Mouse (Mus musculus) embryo, embryonic 11.5 days (tissue): ENCODE measurements around the gene Col15a1.

Experiments used
- DNase-seq: peaks from one replicate; pipeline ENCODE4 v3.0.0-alpha.2; 2012; ENCODE audit warnings: low read depth, low spot score

The Col15a1 gene

DNA sequence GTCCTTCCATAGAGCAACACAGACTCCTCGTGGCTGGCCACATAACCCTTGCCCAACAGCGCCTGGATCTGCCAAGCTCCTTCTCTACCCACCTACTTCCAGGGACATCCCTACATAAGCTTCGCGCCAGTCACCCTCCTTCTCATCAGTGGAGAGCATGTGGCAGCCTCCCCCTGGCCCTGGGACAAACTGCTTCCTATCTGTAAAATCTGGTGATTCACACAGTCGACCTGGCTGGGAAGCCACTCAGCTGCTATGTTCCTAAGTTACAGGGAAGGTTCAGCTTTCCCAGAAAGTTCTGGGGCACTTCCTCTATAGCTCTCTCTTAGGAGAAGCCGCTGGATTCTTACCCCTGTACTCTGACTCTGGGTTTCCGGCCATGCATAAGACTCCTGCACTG, 22.5 kb downstream of the Col15a1 start:
- DNase-seq: no peak

DNA sequence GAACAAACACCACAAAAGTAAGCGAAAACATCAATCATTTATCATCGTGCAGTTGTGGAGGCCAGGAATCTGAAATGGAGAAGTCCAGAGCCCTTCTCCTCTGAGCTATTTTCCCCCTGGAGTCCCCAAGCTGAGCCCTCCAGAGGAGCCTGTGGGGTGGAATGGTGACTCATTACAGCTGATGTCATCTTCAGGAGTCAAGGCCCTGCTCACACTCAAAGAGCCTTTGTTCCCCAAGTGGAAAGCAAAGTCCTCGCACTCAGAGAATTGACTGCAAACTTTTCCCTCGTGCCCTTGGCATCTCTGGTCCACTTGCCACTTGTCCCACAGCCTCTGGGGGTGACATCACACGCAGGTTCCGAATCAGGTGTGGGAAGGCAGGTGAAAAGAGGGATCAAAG, 23.4 kb downstream of the Col15a1 start:
- no peak for DNase-seq

DNA sequence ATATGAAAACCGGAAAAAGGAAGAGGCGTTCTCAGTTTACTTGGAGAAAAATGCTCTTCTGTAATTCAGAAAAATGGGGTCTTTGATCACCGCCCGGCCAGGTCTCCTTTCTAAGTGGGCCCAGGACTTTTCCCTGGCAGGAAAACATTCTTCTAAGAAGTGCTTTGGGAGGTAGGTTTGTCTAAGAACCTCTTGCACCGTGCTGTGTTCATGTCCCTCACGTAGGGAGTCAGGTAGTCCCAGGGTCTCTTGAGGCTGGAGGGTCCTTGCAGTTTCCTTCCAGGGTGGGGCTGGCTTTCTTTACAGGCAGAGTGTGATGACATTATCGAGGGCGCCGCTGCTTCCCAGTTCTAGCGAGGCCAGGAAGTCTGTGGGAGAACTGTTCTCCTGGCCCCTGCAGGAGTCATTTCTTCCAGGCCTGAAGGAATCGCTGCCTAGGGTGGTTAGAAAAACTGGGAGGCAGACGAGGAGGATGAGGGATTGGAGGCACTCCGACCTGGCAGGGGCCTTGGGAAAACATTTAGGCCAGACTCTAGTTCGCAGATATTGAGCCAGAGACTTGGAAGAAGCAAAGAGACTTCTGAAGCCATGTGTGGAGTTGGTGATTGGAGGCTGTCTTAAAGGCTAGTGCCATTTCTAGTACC, 25.4 kb downstream of the Col15a1 start:
- no peak for DNase-seq

DNA sequence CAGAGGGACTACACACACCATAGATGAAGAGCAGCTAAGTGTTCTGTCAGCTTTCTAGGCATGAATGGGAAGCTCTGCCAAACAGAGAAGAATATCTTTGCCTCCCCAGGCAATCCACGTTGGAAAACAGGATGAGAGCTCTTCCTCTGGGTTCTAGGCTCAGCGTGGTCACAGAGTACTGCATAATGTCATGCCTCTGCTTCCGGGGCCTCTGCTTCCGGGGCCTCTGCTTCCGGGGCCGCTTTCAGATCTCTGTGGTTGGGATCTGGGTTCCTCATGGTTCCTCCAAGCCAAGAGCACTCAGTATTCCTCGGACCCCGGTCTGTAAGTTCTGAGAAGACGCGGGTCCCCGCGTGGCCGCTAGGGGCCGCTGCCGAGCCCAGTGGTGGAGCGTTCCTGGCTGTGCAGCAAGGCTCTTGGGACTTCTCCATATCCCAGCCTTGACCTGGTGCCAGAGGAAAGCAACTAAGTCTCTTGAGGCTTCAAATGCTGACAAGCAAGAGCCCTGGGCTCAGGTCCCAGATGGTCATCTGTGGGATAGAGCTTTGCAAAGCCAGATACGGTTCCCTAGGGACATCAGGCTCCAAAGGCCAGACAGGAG, 26.8 kb downstream of the Col15a1 start:
- DNase-seq: peak; percentile 35

DNA sequence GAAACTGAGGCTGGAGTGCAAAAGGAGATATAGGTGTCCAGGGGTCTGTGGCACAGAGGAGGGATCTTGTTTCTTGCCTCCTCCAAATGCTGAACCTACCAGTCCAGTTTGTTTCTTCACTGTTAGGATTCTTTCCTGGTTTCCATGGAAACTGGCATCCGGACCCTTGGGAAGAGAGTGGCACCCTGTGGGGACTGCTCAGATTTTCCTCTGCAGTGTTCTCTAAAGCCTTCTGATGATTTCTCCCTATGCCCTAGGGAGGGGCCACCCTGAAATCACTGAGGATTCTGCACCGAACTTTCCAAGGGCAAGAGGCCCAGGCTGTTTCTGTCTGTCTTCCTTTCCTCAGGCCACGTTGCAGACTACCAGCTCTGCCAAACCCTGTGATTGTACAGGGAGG, 27.4 kb downstream of the Col15a1 start:
- no peak for DNase-seq

DNA sequence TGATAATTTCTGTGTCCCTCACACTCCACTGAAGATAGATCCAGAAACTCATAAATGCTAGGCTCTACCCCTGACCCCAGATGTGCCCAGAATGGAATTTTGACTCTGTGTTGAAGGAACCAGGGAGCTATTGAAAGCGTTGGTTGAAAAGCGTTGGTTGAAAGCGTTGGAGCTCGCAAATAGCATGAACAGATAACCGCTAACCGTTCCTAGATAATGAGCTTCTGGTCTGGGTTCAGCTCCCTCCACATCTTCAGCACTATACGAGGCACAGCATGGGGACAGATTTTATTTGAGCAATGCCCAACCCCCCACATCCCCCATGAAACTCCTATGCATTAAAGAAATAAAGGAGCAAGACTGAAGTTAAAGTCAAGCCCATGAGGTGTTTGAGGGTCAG, 28.1 kb downstream of the Col15a1 start:
- no peak for DNase-seq

DNA sequence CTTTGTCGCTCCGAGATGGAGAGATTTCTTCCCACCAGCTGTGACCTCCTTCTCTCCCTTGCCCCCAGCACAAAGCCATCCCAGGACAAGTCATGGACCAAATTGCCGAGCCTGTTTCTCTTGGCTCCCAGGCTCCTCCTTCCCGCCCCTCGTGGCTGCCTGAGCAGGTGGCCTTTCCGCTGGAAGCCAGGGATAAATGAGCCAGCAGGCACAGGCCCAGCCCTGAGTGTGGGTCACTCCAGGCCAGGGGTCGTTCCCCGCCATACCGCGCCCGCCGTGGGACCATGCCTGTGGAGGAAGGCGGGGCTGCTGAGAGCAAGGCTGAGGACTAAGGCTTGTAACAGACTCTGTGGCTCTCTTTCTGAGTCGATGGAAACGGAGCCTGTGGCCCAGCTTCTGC, 29.3 kb downstream of the Col15a1 start:
- no peak for DNase-seq

DNA sequence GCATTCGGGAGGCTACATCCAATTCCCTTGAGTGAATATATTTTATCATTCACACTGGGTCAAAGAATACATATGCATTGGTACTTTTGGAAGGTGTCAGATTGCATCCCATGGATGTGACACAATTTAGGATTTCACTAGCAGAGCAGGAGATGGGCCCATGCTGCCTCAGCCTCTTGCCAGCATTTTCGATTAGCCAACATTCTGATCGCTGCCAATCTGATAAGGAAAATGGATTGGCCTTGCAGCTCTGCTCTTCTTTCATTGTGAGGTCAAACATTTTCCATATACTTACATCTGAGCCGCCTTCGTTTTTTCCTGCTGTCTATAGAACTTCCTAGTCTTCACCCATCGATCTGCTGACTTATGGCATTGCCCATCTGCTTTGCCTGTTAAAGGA, 31.2 kb downstream of the Col15a1 start:
- no peak for DNase-seq

DNA sequence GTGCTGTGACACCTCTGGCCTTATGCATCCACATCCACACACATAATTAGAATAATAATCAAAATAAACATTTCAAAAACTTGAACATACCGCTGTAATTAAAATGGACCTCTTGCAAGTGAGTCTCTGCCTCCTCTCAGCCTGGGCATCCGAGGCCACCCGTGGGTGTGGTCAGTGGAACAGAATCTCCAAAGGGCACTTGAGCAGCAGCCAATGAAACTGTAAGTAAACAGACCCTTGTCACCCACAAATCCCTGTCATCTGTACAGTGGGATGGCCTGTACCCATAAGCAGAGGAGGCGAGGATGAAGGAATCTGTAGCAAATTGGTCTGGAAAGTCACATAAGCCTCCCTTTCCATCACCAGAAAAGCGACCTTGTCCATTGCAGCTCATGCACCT, 32.9 kb downstream of the Col15a1 start:
- DNase-seq: no peak

DNA sequence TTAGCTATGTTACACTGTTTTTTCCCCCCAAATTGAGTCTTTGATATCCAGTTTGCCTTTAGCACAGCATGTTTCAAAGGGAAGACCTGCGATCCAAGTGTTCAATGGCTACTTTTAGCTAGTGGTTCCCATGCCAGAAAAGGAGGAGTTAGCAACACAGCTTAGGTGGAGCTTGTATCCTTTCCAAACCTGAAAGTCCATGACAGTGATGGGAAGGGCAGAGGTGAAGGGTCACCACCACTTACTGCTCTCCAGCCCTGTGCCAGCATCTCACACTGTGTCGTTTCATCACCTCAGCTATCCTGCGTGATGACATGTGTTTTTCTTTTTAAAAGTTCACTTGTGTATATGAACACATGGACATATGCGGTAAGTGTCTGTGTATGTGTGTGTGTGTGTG, 34.2 kb downstream of the Col15a1 start:
- DNase-seq: no peak

DNA sequence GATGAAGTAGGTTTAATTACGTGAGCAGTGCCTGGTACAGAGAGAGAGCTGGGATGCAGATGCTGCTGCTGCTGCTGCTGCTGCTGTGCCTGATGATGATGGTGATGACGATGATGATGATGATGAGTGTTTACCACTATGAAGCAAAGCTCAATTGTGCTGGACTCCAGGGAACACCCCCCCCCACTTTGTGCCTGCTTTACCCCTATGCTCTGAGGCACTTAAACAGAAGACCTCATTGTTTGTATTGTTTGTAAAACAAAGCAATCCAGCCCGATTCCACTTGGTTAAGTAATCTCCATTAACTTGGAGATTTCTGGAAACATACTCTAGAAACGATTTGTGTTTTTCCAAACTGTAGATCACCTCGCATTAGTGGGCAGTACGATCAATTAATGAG, 36.7 kb downstream of the Col15a1 start:
- DNase-seq: no peak

DNA sequence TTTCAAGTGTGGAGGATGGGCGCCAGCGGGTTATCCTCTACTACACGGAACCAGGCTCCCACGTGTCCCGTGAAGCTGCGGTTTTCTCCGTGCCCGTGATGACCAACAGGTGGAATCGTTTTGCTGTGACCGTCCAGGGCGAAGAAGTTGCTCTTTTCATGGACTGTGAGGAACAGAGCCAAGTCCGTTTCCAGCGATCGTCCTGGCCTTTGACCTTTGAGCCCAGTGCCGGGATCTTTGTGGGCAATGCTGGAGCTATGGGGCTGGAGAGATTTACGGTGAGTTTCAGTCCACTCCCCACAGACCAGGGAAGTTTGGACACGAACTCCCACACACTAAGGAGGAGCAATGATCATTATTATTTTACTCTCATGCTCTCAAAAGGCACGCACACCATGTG, 37.7 kb downstream of the Col15a1 start:
- no peak for DNase-seq

DNA sequence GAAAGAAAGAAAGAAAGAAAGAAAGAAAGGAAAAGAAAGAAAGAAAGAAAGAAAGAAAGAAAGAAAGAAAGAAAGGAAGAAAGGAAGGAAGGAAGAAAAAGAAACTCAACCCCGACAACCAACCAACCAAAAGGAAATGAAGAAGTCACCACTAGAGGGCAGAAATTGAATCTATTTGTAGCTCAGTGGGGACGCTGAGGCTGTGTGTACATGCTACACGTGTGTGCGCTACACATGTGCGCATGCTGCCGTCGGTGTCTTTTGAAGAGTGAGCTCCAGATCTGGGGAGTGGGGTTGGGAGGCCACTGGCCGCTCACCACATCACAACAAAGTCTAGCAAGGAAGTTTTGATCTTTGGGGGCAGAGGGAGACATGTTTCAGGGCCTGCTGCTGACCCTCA, 38.9 kb downstream of the Col15a1 start:
- no peak for DNase-seq

DNA sequence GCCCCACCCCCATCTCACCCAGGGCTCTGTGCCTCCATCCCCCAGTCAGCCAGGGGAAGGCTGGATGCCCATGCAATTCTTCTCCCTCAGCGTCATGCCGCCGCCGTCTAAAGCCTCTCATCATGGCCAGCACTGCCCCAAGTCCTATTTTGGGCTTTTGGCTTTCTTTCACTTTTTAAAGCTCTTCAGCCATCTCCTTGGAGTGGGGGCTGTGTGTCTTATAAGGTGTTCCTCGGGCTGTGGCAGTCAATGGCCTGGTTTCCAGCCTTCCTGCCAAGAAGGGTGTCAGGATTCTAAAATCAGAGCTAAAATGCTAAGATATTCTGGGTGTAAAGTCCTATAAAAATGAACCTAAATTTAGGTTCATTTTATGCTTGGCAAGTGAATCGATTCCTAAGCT, 39.6 kb downstream of the Col15a1 start:
- no peak for DNase-seq

DNA sequence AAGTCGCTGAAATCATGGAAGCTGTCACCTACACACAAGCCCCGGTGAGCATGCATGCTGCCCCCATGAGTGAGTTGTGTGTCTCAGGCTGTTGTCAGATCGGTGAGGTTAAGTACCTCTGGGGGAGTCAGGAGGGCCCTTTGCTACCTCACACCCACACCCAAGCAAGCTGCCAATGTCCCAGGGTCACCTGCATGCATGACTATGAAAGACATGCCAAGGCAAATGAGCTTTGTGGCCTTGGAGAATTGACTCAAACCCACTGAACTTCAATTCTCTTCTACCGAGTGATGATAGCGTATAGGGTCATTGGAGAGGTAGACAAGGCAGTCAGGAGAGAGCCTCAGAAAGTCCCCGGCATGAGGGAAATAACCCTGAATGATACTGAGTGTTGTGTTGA, 41.2 kb downstream of the Col15a1 start:
- DNase-seq: no peak

DNA sequence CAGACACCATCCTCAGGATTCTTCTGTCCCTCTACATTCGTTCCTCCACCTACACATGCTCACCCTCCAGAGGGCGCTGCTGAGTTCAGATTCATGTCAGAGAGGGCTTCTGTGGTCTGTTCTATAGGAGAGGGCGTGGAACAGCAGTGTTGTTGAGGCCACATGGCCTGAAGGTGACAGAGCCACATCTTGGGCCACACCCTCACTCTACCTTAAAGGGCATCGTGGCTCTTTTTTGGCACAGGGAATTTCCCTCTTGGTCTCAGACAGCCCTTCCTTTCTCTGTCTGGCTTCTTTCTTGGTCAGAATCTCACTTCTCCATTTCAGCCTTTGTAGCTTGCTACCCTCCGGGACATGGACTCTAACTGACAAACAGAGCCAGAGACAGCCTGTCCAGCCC, 43.1 kb downstream of the Col15a1 start:
- peak; percentile 31 for DNase-seq

DNA sequence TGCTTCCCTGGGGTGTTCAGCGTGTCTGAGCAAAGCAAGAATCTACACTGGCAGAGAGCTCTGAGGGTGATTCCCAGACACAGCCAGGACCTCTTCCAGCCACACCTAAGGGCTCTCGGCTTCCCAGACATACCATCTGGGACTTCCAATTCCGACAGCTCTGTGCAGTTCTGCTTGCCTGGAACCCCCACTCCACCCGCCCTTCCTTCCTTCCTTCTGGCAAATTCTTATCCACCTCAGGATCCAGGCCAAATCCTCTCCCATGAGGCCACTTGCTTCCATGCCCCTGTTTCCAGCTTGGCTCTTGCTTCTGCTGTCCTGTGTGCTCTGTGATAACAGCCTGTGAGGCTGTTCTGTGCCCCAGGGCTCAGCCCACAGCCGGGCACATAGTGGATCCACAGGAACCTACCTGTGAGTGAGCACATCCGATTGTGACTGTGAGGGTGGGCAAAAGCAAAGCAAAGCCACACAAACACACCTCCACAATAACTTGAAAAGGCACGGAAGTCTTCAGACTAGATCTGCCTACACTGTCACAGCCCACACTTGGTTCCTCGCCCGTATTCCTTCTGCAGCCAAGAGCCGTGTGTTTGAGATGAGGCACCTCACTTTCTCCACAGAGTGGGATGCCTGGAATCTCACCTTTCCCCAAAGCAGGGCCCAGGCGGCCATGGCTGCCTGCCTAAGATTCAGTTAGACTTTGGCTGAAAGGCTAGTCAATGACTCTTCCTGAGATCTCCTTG, 43.9 kb downstream of the Col15a1 start:
- DNase-seq: no peak

DNA sequence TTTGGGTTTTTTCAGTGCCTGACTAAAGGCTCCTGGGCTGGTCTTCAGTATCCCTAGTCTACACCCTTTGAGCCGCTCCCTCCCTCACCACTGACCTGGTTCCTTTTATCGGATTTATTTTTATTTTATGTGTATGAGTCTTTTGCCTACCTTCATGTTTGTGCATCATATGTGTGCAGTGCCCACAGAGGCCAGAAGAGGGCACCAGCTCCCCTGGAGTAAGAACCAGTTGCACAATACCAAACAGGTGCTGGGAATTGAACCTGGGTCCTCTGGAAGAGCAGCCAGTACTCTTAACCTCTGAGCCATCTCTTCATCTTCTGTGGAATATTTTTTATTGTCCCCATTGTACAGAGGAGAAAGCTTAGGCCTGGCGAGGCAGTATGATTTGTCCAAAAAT, 44.7 kb downstream of the Col15a1 start:
- no peak for DNase-seq

DNA sequence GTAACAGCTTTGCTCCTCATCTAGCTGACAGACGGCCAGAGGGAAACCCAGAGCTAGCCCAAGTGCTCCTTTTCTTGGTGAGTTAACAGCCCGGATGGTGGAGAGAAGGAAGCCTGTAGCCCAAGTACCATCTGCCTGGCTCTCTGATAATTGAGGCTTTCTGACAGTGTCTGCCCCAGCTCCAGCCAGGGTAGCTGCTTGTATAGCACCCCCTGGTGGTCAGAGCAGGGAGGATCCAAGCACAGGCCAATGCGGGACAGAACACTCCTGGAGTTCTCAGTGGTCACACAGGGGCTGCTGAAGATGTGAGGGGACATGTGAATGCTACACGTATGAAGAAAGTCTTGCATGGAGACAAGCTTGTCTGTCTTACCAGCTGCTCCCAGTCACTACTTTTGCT, 47.7 kb downstream of the Col15a1 start:
- peak; percentile 43 for DNase-seq

DNA sequence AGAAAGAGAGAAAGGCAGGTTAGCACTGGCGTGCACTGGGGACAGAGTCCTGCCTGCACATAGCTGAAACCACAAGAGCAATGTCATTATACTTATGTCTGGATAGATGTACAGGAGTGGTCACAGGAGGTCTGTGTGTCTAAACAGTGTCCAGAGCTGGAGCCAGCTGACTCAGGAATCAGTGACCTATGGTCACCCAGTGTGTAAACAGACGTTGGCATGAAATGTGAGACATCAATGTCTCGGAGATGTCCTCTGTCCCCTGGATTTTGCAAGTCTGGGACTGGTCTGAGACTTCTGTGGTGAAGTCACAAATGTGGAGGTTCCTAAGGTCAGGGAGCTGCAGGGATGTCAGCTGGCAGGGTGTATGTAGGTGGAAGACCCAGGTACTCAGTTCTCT, 50.2 kb downstream of the Col15a1 start:
- DNase-seq: no peak

DNA sequence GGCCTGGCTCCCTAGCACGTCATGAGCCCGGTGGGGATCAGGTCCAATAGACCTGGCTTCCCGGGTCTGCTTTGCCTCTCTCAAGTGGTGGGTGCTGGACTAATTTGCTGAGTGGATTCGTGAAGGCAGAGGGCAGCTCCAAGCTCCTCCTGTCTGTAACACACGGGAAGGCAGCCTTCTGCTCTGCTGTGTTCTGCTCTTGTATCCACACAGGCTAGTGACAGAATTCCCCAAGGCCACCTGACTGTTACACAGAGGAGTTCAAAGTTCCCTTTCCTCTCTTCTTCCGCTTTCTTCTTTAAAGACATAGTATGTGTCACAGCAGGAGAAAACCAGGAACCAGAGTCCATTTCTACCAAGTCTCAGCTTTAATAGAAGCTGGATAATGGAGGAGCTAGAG, 53.1 kb downstream of the Col15a1 start:
- DNase-seq: no peak

DNA sequence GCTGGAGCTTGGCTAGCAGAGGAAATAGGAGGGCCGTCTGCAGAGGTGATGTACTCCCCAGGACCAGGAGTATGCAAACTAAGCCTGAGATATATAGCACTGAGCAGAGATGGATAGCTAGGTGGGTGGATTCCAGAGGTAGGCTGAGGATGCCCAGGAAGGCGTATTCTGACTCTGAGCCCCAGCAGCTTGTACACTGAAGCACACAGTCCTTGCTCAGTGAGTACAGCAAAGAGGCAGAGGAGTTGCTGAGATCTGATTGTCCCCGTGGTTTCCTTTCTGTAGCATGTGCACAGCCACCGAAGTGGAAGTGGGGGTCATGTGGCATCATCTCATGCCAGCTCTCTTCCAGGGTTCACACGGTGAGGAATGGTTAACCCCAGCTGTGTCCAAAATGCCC, 54.0 kb downstream of the Col15a1 start:
- no peak for DNase-seq

DNA sequence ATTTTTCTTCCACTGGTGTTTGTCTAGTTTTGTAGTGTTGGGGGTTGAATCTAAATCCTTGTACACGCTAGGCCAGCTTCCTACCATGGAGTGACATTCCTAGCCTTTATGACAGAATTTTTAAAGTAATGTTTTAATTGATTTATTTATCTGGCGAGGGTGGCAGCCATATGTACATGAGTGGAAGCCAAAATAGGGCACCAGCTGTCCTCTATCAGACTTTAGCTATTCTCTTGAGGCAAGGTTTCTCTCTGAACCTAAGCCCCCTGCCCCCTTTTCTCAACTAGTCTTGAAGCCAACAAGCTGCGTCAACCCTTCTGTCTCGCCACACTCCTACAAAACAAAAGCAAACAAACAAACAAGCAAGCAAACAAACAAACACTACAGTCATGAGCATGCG, 57.6 kb downstream of the Col15a1 start:
- no peak for DNase-seq
